Mouse (Mus musculus): ENCODE results near the gene Rnd3. TPM values are rescaled to one million over a fixed set of nuclear protein-coding genes. Genes with fewer than 3 reads are reported as not detected.

Rnd3 gene
- polyA plus RNA-seq, 1 experiment from 2014 or later, result 151 TPM

- Histone ChIP-seq H3K4me3 (no peak overlapping the region), H3K27me3 (no peaks in the 10 kb centered on the region), H3K4me1 (no peaks in the 10 kb centered on the region), H3K4me2 (replicated peaks) (no peak overlapping the region), H3K9me3 (no peaks in the 10 kb centered on the region), H3K36me3 (no peaks in the 10 kb centered on the region), H3K27ac (replicated peaks) (no peak overlapping the region), H3K9ac (replicated peaks) (no peak overlapping the region)
- no peak for ATAC-seq (replicated peaks)
- WGBS, result 54% methylated on average over 2 of the region's 2 CpGs
These were observed 38.6 kb downstream of the Rnd3 start for GRCm38 (mm10) chr2:51110271-51110670.

GRCm38 (mm10) chr2:51108631-51109030, 40.3 kb downstream of the Rnd3 start:
- no peaks in the 10 kb centered on the region for H3K4me1 ChIP-seq
- no peaks in the 10 kb centered on the region for H3K9me3 ChIP-seq
- H3K27ac ChIP-seq (replicated peaks), result no peak overlapping the region
- no peak overlapping the region for H3K9ac ChIP-seq (replicated peaks)
- 66% methylated on average over 5 of the region's 5 CpGs for WGBS
- no peak overlapping the region for H3K4me3 ChIP-seq
- no peaks in the 10 kb centered on the region for H3K27me3 ChIP-seq
- H3K36me3 ChIP-seq, result no peaks in the 10 kb centered on the region
- ATAC-seq (replicated peaks), result no peak
- H3K4me2 ChIP-seq (replicated peaks), result no peak overlapping the region

- H3K9ac ChIP-seq (replicated peaks), result no peak overlapping the region
- no peak overlapping the region for H3K4me2 ChIP-seq (replicated peaks)
- H3K9me3 ChIP-seq, result no peaks in the 10 kb centered on the region
- H3K36me3 ChIP-seq, result no peaks in the 10 kb centered on the region
- H3K27ac ChIP-seq (replicated peaks), result no peak overlapping the region
- ATAC-seq (replicated peaks), result no peak
- WGBS, result 59% methylated on average over 4 of the region's 4 CpGs
- peaks cover 11% of the 10 kb centered on the region for H3K4me1 ChIP-seq
- no peak overlapping the region for H3K4me3 ChIP-seq
- H3K27me3 ChIP-seq, result no peaks in the 10 kb centered on the region
These were observed 47.7 kb downstream of the Rnd3 start for GRCm38 (mm10) chr2:51101187-51101586.

- H3K9ac ChIP-seq (replicated peaks), result no peak overlapping the region
- H3K9me3 ChIP-seq, result no peaks in the 10 kb centered on the region
- 58% methylated on average over 9 of the region's 9 CpGs for WGBS
- no peaks in the 10 kb centered on the region for H3K27me3 ChIP-seq
- H3K4me1 ChIP-seq, result peaks cover 13% of the 10 kb centered on the region
- 0 out of 2 replicates have a peak, but pooled peaks have one; percentile 29 for ATAC-seq (replicated peaks)
- H3K36me3 ChIP-seq, result no peaks in the 10 kb centered on the region
- H3K4me2 ChIP-seq (replicated peaks), result no peak overlapping the region
- H3K4me3 ChIP-seq, result no peak overlapping the region
- no peak overlapping the region for H3K27ac ChIP-seq (replicated peaks)
These were observed 48.9 kb downstream of the Rnd3 start for GRCm38 (mm10) chr2:51099987-51100386.

- no peaks in the 10 kb centered on the region for H3K9me3 ChIP-seq
- no peak overlapping the region for H3K4me3 ChIP-seq
- H3K9ac ChIP-seq (replicated peaks), result no peak overlapping the region
- no peak overlapping the region for H3K4me2 ChIP-seq (replicated peaks)
- no peaks in the 10 kb centered on the region for H3K27me3 ChIP-seq
- H3K27ac ChIP-seq (replicated peaks), result no peak overlapping the region
- no peak for ATAC-seq (replicated peaks)
- 85% methylated on average over 1 of the region's 1 CpGs for WGBS
- H3K4me1 ChIP-seq, result peaks cover 13% of the 10 kb centered on the region
- no peaks in the 10 kb centered on the region for H3K36me3 ChIP-seq
These were observed 49.7 kb downstream of the Rnd3 start for GRCm38 (mm10) chr2:51099240-51099639.

GRCm38 (mm10) chr2:51090688-51091087, 58.2 kb downstream of the Rnd3 start:
- peak; percentile 41 for ATAC-seq (replicated peaks)
- WGBS, result 47% methylated on average over 7 of the region's 7 CpGs
- H3K27me3 ChIP-seq, result no peaks in the 10 kb centered on the region

GRCm38 (mm10) chr2:51090049-51090448, 58.9 kb downstream of the Rnd3 start:
- Histone ChIP-seq H3K4me1 (peaks cover 52% of the 10 kb centered on the region), H3K4me3 (no peak overlapping the region), H3K9ac (replicated peaks) (no peak overlapping the region), H3K27me3 (no peaks in the 10 kb centered on the region), H3K9me3 (no peaks in the 10 kb centered on the region), H3K36me3 (no peaks in the 10 kb centered on the region), H3K4me2 (replicated peaks) (no peak overlapping the region; the same call in 1 of the 2 replicates), H3K27ac (replicated peaks) (peak overlapping the region; percentile 56)
- 5% methylated on average over 8 of the region's 8 CpGs for WGBS
- 0 out of 2 replicates have a peak, but pooled peaks have one; percentile 51 for ATAC-seq (replicated peaks)

More at GRCm38 (mm10) chr2:51090688-51091087, 58.2 kb downstream of the Rnd3 start:
- Histone ChIP-seq H3K9ac (replicated peaks) (no peak overlapping the region), H3K9me3 (no peaks in the 10 kb centered on the region), H3K4me2 (replicated peaks) (no peak overlapping the region), H3K4me3 (no peak overlapping the region), H3K4me1 (peaks cover 48% of the 10 kb centered on the region), H3K27ac (replicated peaks) (peak overlapping the region; percentile 56), H3K36me3 (no peaks in the 10 kb centered on the region)

DNA sequence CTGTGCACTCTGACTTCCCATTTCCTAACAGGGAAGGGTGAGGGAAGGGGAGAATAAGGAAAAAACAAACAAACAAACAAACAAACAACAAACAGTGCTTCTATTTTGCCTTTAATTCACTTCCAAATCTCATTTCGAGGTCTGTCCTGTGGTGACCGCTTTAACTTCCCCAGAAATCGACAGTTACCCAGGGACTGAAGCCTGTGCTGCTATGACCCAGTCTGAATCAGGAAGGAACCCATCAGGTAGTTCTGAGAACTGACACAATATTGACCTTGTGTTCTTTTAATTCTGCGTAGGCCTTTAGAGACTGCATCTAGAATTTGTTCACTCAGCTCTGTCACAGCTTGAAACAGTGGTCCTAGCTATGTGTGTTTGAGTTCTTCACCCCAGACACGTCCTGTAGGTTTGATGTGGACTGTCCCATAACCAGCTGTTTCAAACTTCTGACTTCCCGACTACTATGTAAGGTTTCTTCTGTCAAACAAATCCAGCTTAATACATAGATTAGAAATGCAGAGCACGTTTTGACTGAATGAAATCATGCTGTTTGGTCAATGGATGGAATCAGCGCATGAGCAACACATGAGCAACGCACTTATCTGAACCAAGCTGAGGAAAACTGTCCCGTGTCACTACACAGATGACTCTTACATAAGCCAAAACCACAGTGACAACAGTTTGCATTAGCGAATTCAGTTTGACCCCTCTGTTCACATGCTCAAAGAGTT, 59.9 kb downstream of the Rnd3 start:
- ATAC-seq (replicated peaks), result no peak
- Histone ChIP-seq H3K4me3 (no peak overlapping the region), H3K9me3 (no peaks in the 10 kb centered on the region), H3K9ac (replicated peaks) (no peak overlapping the region), H3K36me3 (no peaks in the 10 kb centered on the region), H3K4me1 (peaks cover 52% of the 10 kb centered on the region), H3K4me2 (replicated peaks) (no peak overlapping the region), H3K27me3 (no peaks in the 10 kb centered on the region), H3K27ac (replicated peaks) (peak overlapping the region; percentile 5)
- 67% methylated on average over 11 of the region's 11 CpGs for WGBS

DNA sequence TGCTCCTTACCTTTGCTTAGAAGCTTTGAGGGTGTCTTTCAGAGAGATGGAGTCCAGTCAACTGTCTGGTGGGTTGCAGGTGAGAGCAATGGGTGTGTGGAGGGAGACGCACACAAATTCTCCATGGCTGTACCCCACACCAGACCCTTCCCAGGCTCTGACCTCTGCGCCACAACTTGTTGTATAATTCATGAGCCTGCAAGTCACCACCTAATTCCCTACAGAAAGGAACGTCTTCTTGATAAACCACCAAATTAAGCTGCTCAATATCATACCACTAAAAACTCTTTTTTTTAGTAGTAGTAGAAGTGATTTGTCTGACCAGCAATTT, 60.8 kb downstream of the Rnd3 start:
- Histone ChIP-seq H3K9me3 (no peaks in the 10 kb centered on the region), H3K4me2 (replicated peaks) (peak overlapping the region; percentile 25), H3K36me3 (no peaks in the 10 kb centered on the region), H3K4me1 (peaks cover 52% of the 10 kb centered on the region), H3K27me3 (no peaks in the 10 kb centered on the region), H3K4me3 (no peak overlapping the region), H3K27ac (replicated peaks) (peak overlapping the region; percentile 91), H3K9ac (replicated peaks) (no peak overlapping the region)
- WGBS, result 19% methylated on average over 3 of the region's 3 CpGs
- peak; percentile 39 for ATAC-seq (replicated peaks)

GRCm38 (mm10) chr2:51087307-51088122, 61.4 kb downstream of the Rnd3 start:
- H3K4me2 ChIP-seq (replicated peaks), result peak overlapping the region; percentile 25
- no peaks in the 10 kb centered on the region for H3K36me3 ChIP-seq
- H3K4me3 ChIP-seq, result no peak overlapping the region
- H3K9me3 ChIP-seq, result no peaks in the 10 kb centered on the region
- peak overlapping the region; percentile 91 for H3K27ac ChIP-seq (replicated peaks)
- no peak overlapping the region for H3K9ac ChIP-seq (replicated peaks)
- ATAC-seq (replicated peaks), result peak; percentile 87
- peaks cover 57% of the 10 kb centered on the region for H3K4me1 ChIP-seq
- no peaks in the 10 kb centered on the region for H3K27me3 ChIP-seq
- 4% methylated on average over 12 of the region's 12 CpGs for WGBS

GRCm38 (mm10) chr2:51085155-51085554, 63.8 kb downstream of the Rnd3 start:
- 36% methylated on average over 11 of the region's 11 CpGs for WGBS
- no peaks in the 10 kb centered on the region for H3K27me3 ChIP-seq
- H3K9ac ChIP-seq (replicated peaks), result no peak overlapping the region
- no peak overlapping the region for H3K4me3 ChIP-seq
- no peaks in the 10 kb centered on the region for H3K36me3 ChIP-seq
- H3K9me3 ChIP-seq, result no peaks in the 10 kb centered on the region
- no peak overlapping the region for H3K4me2 ChIP-seq (replicated peaks)
- peak overlapping the region; percentile 15; the same call in 1 of the 2 replicates for H3K27ac ChIP-seq (replicated peaks)
- no peak for ATAC-seq (replicated peaks)
- peaks cover 58% of the 10 kb centered on the region for H3K4me1 ChIP-seq

GRCm38 (mm10) chr2:51082714-51083351, 66.1 kb downstream of the Rnd3 start:
- Histone ChIP-seq H3K36me3 (no peaks in the 10 kb centered on the region), H3K27ac (replicated peaks) (peak overlapping the region; percentile 80), H3K9ac (replicated peaks) (no peak overlapping the region), H3K4me2 (replicated peaks) (0 out of 2 replicates have a peak overlapping the region, but pooled peaks have one; percentile 3), H3K4me3 (no peak overlapping the region), H3K4me1 (peaks cover 37% of the 10 kb centered on the region), H3K9me3 (no peaks in the 10 kb centered on the region), H3K27me3 (no peaks in the 10 kb centered on the region)
- 16% methylated on average over 13 of the region's 13 CpGs for WGBS
- peak; percentile 65 for ATAC-seq (replicated peaks)

Data from forebrain, embryonic 15.5 days (tissue).